Mouse (Mus musculus) lung, postnatal 0 days (tissue): ENCODE data around the gene Ttll5. TPM values are rescaled to one million over a fixed set of nuclear protein-coding genes. Genes with fewer than 3 reads are reported as not detected.

ENCODE experiments used
- ATAC-seq: fragments of 200-750 bp; cut with Nextera tagmentation; 2 replicates; pipeline ENCODE4 v1.8.0; 2017; ENCODE audit warnings: moderate library complexity
- DNase-seq: peaks from one replicate; pipeline ENCODE4 v3.0.0-alpha.2; 2016; ENCODE audit warnings: low spot score
- H3K27ac ChIP-seq: fragments of 300-500 bp; sonication (generic); 2 replicates; pipeline ENCODE4 v1.5.1; 2014; ENCODE audit warnings: antibody characterized with exemption, mild to moderate bottlenecking, low read length, mixed read lengths
- H3K27me3 ChIP-seq: fragments of 300-500 bp; sonication (generic); replicated peaks from 2 replicates; pipeline ENCODE4 v1.6.1; 2014; ENCODE audit warnings: low read length, mixed read lengths; ENCODE audit not compliant: insufficient read depth
- H3K36me3 ChIP-seq: fragments of 300-500 bp; sonication (generic); 2 replicates; pipeline ENCODE4 v1.6.1; 2014; ENCODE audit warnings: low read length, mixed read lengths; ENCODE audit not compliant: insufficient read depth
- H3K4me1 ChIP-seq: fragments of 300-500 bp; sonication (generic); 2 replicates; pipeline ENCODE4 v1.6.1; 2014; ENCODE audit warnings: antibody characterized with exemption, low read depth, low read length, mixed read lengths; ENCODE audit not compliant: insufficient read depth
- H3K4me2 ChIP-seq: fragments of 300-500 bp; sonication (generic); replicated peaks from 2 replicates; pipeline ENCODE4 v1.6.1; 2014; ENCODE audit warnings: low read depth, mild to moderate bottlenecking, low read length, moderate library complexity, mixed read lengths
- H3K4me3 ChIP-seq: fragments of 300-500 bp; sonication (generic); 2 replicates; pipeline ENCODE4 v1.5.1; 2014; ENCODE audit warnings: low read depth, low read length
- H3K9ac ChIP-seq: fragments of 300-500 bp; sonication (generic); replicated peaks from 2 replicates; pipeline ENCODE4 v1.6.1; 2014; ENCODE audit warnings: low read depth, mild to moderate bottlenecking
- H3K9me3 ChIP-seq: fragments of 300-500 bp; sonication (generic); 2 replicates; pipeline ENCODE4 v1.6.1; 2016; ENCODE audit warnings: low read length, mixed read lengths
- CTCF ChIP-seq: IDR thresholded peaks from 2 replicates; pipeline ENCODE4 v1.5.1; 2016; ENCODE audit warnings: antibody characterized with exemption, mild to moderate bottlenecking
- EP300 ChIP-seq: IDR thresholded peaks from 2 replicates; pipeline ENCODE4 v1.6.1; 2016; ENCODE audit warnings: antibody characterized with exemption, mild to moderate bottlenecking, control low read depth
- WGBS: fragments of 180-500 bp; shearing (Covaris S2); extraction: QIAGEN DNeasy Blood & Tissue Kit; methylation state at CpG from one replicate; pipeline ENCODE4 v1.1.7; 2014; 5-methylcytosine and 5-hydroxymethylcytosine counted together
- polyA plus RNA-seq: library from polyadenylated mRNA; unstranded; fragments of >200 nt; fragmentation: Nextera tagmentation; extraction: Ambion mirVana; gene quantifications from 2 replicates; pipeline ENCODE4 v1.2.1, GENCODE M21; 2015

Ttll5 gene
- polyA plus RNA-seq, 1 experiment from 2014 or later = 4.9 TPM

DNA sequence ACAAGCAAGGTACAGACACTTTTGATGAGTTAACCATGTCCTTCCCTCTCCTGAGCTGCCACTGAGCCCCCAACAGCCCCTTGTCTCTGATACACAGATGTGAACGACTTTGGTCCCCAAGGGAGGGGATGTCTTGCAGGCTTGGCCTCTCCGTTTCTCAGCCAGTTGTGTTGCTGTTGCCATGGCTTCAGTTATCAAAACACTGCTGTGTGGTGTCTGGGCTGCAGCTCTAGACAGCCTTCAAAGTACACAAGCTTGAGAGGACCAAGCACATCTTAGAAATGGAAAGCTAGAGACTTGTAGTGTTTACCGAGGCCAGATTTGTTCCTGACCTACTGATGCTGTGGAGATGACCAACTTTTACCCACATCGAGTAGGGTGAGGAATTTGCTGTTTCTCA lies 102.4 kb downstream of the Ttll5 start:
- peak; percentile 47 for DNase-seq
- Histone ChIP-seq H3K4me2 (no peak overlapping the region), H3K9me3 (no peaks in the 10 kb centered on the region), H3K4me3 (no peak overlapping the region), H3K27me3 (no peaks in the 10 kb centered on the region), H3K4me1 (no peaks in the 10 kb centered on the region), H3K36me3 (0 out of 2 replicates have a peak, but pooled peaks cover 4% of the 10 kb centered on the region), H3K9ac (no peak overlapping the region), H3K27ac (no peak overlapping the region)
- WGBS = 40% methylated on average over 4 of the region's 4 CpGs
- peak; percentile 72 for ATAC-seq
- TF ChIP-seq CTCF = no peak
- TF ChIP-seq EP300 = no peak

DNA sequence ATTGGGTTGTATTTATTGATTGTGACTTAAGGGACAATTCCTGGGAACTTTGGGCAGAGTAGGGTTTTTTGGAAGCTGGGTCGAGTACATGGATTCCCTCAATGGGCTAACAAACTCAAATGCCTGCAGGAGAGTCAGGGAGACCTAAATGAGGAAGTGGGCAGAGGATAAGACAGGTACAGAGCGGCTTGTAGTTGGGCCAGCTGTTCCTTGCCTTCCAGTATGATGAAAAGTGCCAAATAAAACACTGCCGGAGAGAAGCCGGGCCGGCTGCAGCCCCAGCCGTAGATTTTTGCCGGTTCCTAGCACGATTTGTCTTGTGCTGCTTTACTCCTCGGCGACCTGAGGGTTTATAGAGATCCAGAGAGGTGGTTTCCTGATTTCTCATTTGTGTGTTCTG lies 104.1 kb downstream of the Ttll5 start:
- DNase-seq = no peak
- Histone ChIP-seq H3K9ac (no peak overlapping the region), H3K4me1 (no peaks in the 10 kb centered on the region), H3K27me3 (no peaks in the 10 kb centered on the region), H3K27ac (no peak overlapping the region), H3K4me3 (no peak overlapping the region), H3K4me2 (no peak overlapping the region), H3K36me3 (peaks cover 5% of the 10 kb centered on the region), H3K9me3 (no peaks in the 10 kb centered on the region)
- no peak for TF ChIP-seq EP300
- no peak for TF ChIP-seq CTCF
- 93% methylated on average over 10 of the region's 10 CpGs for WGBS
- no peak for ATAC-seq

DNA sequence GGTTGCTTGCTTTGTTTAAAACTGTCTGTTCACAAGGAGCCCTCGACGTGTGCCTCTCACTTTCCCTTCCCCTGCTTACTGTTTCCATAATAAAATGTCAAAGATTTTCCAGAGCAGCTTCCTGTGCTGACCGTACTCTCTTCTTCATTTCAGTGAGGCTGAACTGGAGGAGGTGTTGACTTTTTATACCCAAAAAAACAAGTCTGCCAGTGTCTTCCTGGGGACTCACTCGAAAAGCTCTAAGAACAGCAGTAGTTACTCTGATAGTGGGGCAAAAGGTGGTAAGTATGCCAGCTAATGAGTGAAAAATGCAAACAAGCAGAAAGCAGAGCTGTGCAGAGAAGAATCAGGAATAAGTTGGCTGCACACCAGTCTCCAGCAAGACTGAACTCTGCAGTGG lies 105.3 kb downstream of the Ttll5 start:
- Histone ChIP-seq H3K27ac (no peak overlapping the region), H3K4me3 (no peak overlapping the region), H3K36me3 (peaks cover 9% of the 10 kb centered on the region), H3K9me3 (no peaks in the 10 kb centered on the region), H3K4me2 (no peak overlapping the region), H3K4me1 (no peaks in the 10 kb centered on the region), H3K9ac (no peak overlapping the region), H3K27me3 (no peaks in the 10 kb centered on the region)
- WGBS = 35% methylated on average over 4 of the region's 4 CpGs
- TF ChIP-seq CTCF (no peak), EP300 (no peak)
- ATAC-seq = no peak
- DNase-seq = no peak

DNA sequence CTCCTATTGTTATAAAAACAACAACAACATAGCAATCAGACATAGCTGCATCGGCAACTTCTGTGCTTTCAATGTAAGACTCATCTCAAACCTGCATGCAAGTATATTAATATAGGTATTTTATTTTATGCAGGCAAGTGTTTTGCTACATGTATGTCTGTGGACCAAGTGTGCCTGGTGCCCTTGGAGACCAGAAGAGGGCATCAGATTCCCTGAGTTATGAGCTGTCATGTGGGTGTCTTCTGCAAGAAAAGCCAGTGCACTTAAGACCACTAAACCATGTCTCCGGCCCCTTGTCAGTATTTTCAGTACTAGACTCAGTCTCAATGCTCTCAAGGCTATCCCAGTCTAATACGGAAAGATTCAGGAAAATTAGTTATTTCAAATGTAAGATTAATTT lies 106.3 kb downstream of the Ttll5 start:
- H3K27ac ChIP-seq = no peak overlapping the region
- peaks cover 9% of the 10 kb centered on the region for H3K36me3 ChIP-seq
- no peak for DNase-seq
- TF ChIP-seq CTCF (peak; percentile 34), EP300 (no peak)
- 88% methylated on average over 3 of the region's 3 CpGs for WGBS
- H3K4me1 ChIP-seq = no peaks in the 10 kb centered on the region
- no peaks in the 10 kb centered on the region for H3K27me3 ChIP-seq
- H3K9ac ChIP-seq = no peak overlapping the region
- no peak for ATAC-seq
- H3K4me2 ChIP-seq = no peak overlapping the region
- H3K4me3 ChIP-seq = no peak overlapping the region
- no peaks in the 10 kb centered on the region for H3K9me3 ChIP-seq

DNA sequence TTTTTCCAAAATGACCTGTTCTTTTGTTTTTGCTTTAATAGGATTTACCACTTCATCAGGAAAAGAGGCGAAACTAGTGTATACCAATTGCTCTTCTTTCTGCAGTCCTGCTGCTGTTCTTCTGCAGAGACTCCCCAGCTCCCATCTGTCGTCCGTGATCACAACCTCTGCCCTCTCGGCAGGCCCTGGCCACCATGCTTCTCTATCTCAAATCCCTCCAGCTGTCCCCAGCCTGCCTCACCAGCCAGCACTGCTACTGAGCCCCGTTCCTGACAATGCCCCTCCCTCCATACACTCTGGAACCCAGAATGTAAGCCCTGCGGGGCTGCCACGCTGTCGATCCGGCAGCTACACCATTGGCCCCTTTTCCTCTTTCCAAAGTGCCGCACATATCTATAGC lies 108.8 kb downstream of the Ttll5 start:
- Histone ChIP-seq H3K4me3 (no peak overlapping the region), H3K36me3 (peaks cover 9% of the 10 kb centered on the region), H3K4me1 (no peaks in the 10 kb centered on the region), H3K9me3 (no peaks in the 10 kb centered on the region), H3K4me2 (no peak overlapping the region), H3K27me3 (no peaks in the 10 kb centered on the region), H3K9ac (no peak overlapping the region), H3K27ac (no peak overlapping the region)
- no peak for DNase-seq
- no peak for ATAC-seq
- TF ChIP-seq CTCF (no peak), EP300 (no peak)
- WGBS = 88% methylated on average over 10 of the region's 10 CpGs

DNA sequence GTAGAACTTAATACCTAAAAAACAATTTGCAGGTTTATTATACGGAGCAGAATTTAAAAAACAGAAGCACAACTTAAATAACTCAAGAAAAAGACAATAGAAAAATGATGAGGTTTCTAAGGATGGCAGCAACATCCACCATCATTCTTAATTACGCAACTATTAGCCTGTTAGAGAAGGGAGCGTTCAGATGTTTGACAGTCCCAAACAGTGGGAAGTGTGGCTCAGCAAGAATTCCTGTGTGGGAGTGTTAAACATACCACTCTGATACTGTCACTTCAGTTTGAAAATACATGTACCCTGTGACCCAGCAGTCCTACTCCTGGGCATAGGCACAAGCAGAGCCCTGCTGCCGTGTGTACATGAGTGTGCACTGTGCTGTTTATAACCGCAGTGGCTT lies 112.9 kb downstream of the Ttll5 start:
- Histone ChIP-seq H3K4me1 (no peaks in the 10 kb centered on the region), H3K4me2 (no peak overlapping the region), H3K9ac (no peak overlapping the region), H3K36me3 (peaks cover 9% of the 10 kb centered on the region), H3K27me3 (no peaks in the 10 kb centered on the region), H3K4me3 (no peak overlapping the region), H3K27ac (no peak overlapping the region), H3K9me3 (no peaks in the 10 kb centered on the region)
- ATAC-seq (no peak), DNase-seq (no peak)
- WGBS = 73% methylated on average over 5 of the region's 5 CpGs
- TF ChIP-seq EP300 = no peak
- no peak for TF ChIP-seq CTCF

DNA sequence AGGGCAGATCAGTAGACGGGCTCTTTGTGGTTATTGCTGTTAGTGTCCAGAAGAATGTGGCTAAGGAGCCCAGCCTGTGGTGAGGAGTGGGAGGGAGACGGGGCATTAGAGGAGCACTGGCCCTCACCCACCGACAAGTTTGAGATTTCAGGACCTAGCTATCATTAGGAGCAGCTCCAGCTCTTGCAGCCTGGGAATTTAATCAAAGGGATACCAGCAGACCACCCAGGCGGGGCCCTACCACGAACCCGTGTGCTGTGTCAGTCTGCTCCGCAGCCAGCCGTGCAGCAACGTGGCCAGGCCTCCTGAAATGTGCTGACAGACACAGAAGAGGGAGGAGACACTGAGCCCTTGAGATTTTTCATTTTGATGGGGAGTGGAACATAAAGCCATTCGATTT lies 119.0 kb downstream of the Ttll5 start:
- Histone ChIP-seq H3K27ac (no peak overlapping the region), H3K9ac (no peak overlapping the region), H3K4me2 (no peak overlapping the region), H3K27me3 (no peaks in the 10 kb centered on the region), H3K9me3 (no peaks in the 10 kb centered on the region), H3K4me3 (no peak overlapping the region), H3K4me1 (no peaks in the 10 kb centered on the region; the same call in 1 of the 2 replicates), H3K36me3 (no peaks in the 10 kb centered on the region)
- no peak for TF ChIP-seq EP300
- TF ChIP-seq CTCF = no peak
- no peak for DNase-seq
- ATAC-seq = no peak
- 33% methylated on average over 10 of the region's 10 CpGs for WGBS
